Mouse (Mus musculus): ENCODE measurements around the gene Rxrg.

Rxrg gene

GRCm38 (mm10) chr1:167648670-167649069, 50.5 kb downstream of the Rxrg start:
- no peak for DNase-seq

DNA sequence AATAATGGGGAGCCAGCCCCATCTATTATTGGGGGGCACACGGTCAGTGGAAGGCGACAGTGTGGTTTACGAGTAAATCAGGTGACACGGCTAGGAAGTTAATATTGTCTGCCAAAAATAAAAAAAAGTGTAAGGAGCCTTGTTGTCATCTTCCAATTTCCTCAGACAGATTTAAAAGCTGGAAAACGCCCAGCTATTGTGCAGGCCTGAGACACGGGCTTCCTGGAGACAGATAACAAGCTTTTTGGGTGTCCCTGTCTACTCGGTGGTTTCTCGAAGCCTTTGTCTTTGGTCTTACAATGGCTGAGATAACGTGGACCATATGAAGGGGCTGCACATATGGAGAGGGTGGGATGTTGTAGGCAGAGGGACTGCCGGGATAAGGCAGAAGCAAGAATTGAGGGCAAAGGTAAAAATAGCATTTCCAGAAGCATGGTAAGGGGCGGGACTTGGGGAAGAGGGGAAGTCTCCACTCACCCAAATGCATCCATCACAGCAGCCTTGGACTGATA, 51.0 kb downstream of the Rxrg start:
- DNase-seq, result no peak

GRCm38 (mm10) chr1:167652336-167652735, 54.2 kb downstream of the Rxrg start:
- no peak for DNase-seq

DNA sequence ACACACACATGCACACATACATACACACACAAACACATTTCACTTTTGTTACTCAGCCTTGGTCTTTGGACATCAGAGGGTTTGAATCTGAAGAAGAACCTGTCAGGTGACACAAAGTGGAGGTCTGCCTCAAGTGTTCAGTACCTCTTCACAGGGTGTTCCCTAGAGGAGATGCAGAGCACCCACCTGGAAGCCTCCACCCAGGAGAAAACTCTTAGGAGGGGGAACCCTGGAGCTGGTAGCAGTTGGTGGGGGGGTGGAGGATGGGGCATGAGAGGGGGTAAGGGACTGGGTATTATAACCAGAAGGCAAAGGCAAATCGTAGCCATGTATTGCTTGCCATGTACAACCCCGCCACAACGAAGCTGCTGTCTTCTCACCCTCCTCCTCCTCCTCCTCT, 60.9 kb downstream of the Rxrg start:
- no peak for DNase-seq

DNA sequence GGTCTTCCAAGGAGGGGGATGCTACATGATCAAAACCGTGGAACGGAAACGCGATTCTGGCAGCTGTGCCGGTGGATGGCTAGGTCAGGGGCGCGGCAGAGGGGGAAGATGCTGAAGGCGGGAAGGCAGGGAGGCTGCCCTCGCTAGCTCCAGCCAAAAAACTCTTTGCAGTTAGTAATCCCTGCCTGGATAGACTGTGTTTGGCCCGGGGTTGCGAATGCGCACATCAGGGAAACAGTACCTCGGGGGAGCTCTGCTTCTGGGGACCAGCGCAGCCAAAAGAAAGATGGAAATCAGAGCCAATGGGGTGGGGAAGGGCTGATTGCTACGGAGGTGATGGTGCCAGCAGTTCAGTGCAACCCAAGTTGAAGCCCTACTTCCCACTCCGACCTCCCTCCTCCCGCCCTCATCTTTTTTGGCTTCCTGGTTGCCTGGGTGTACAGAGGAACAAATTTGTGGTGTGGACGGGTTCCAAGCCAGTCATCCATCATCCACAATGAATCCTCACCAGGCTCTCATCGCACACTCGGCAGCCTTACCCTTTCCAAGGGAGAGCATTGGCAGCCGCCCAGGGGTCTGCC, 62.4 kb downstream of the Rxrg start:
- DNase-seq, result peak; percentile 64

DNA sequence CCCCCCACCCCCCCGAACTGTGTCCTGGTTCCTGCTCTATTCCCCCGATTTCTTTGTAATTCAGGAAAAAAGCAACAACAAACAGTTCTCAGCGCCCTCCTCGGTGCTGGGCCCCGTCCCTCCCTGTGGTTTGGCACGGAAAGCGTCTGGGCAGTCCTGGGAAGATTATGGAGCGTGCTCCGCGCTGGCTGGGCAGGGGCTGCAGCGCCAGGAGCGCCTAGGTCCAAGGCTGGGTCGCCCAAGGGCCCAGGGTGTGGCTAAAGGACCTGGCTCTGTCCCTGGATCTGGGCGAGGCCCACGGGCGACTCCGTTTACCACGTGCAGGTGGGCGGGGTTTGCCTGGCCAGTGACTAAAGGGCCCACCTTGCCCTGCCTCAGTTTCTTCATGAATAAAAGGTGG, 62.9 kb downstream of the Rxrg start:
- DNase-seq, result no peak

GRCm38 (mm10) chr1:167663136-167663535, 65.0 kb downstream of the Rxrg start:
- no peak for DNase-seq

DNA sequence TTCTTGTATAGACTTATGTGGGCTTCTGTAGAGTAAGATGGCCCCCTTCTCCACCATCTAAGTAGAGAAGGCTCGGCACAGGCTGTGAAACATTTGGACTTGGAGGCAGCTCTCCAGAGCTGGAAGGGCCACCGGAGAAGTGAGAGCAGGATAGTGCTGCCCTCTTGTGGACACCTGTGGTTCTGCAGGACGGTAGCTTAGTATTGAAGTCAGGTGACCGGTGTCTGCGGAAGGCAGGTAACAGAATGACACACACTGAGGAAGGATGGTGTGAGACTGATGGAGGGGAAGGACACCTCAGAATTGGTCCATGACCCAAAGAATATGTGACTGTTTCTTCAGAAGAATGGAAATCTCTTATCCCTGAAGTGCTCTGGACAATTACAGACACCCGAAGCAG, 71.6 kb downstream of the Rxrg start:
- peak; percentile 38 for DNase-seq

- DNase-seq, result no peak
Observed at GRCm38 (mm10) chr1:167672433-167672987, 74.3 kb downstream of the Rxrg start.

- no peak for DNase-seq
Observed at GRCm38 (mm10) chr1:167679061-167679460, 80.9 kb downstream of the Rxrg start.

DNA sequence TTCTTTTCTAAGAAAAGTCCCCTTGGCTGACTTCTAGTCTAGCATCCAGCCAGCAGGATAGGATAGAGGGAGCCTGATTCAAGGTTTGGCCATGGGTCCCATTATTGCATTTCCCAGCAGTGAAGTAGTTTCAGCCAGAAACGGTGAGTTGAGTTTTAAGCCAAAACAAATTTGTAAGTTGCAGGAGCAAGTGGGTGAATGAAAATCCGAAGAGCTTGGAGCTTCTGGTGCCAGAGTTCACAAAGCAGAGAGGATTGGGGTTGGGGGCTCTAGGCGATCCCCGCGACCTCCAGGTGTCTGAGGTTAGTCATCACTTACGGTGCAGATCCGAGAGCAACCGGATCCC, 89.8 kb downstream of the Rxrg start:
- DNase-seq, result no peak

GRCm38 (mm10) chr1:167688347-167689231, 90.4 kb downstream of the Rxrg start:
- DNase-seq, result no peak

GRCm38 (mm10) chr1:167689232-167689261, 90.9 kb downstream of the Rxrg start, which contains the start of gene Lmx1a:
Gene Lmx1a (plus strand): TSS chr1:167689237.
- no peak for DNase-seq

Data from right cerebral cortex, postnatal 4 days (tissue).